Mouse (Mus musculus): ENCODE results near the gene Ect2.

DNA sequence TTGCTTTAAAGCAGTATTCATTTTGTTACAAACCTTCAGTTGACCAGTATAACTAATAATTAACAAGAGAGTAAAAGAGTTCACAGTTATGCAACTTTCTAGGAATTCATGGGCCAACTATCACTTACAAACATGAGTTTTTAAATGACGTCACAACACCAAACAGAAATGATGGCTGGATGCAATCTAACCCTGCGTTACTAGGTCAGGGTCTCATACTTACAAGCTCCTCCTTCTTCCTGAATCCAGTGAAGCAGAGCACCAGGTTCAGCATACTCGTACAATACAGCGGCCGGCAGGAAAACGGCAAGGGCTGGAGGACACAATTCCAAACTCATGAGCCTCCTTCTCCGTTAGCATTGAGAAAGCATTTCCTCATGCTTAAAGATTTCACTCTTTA, 7.9 kb downstream of the Ect2 start:
- peak; percentile 6; the same call in 1 of the 2 replicates for TF ChIP-seq CTCF (IDR thresholded peaks at IDR 0.05; ENCODE audit: low read depth, low read length)
- TF ChIP-seq POLR2A (IDR thresholded peaks at IDR 0.05; ENCODE audit: extremely low read depth, insufficient read depth, low read length), result 0 out of 2 replicates have a peak, but pooled peaks have one; percentile 18

All from liver, adult 2 months (tissue).